14 mouse cellular contexts compared by ENCODE assay signal in genomic region chr7:115373781-115374533, GRCm38 (mm10).
DNase-seq lines count a peak whose midpoint lies in the region; ATAC-seq and TF ChIP-seq lines count a peak whose summit lies in the region.
"Had no signal": no experiment of that assay in that cellular context is flagged by ENCODE, and none has a peak within 500 bp of the region (broad histone marks: within the 10 kb centered on the region; RNA-seq: fewer than 3 reads in every experiment).

No protein-coding gene starts in this region.

- TF ChIP-seq EP300 in heart, postnatal 0 days (IDR thresholded peaks at IDR 0.05; ENCODE audit: low read depth): no peak

- H3K9ac ChIP-seq in heart, embryonic 14.5 days (ENCODE audit: low read length): no peak overlapping the region; the same call in 1 of the 2 replicates
- H3K9ac ChIP-seq in neural tube, embryonic 12.5 days: no peak overlapping the region
- no peak overlapping the region for H3K9ac ChIP-seq in heart, postnatal 0 days (replicated peaks; ENCODE audit: low read depth, low read length)
- no peak overlapping the region for H3K9ac ChIP-seq in stomach, embryonic 14.5 days (replicated peaks; ENCODE audit: low read depth, low read length)
- H3K9ac ChIP-seq: liver, embryonic 13.5 days had no signal

- peaks cover 15 to 18% of the 10 kb centered on the region in 2 experiments for H3K4me1 ChIP-seq in heart, embryonic 14.5 days (ENCODE audit: control insufficient read depth in 2 of 2, insufficient read depth in 2 of 2, low read length in 2 of 2)
- peaks cover 9% of the 10 kb centered on the region for H3K4me1 ChIP-seq in neural tube, embryonic 12.5 days
- H3K4me1 ChIP-seq in heart, postnatal 0 days (ENCODE audit: control insufficient read depth, insufficient read depth): no peaks in the 10 kb centered on the region; the same call in 1 of the 2 replicates
- no peaks in the 10 kb centered on the region for H3K4me1 ChIP-seq in stomach, embryonic 14.5 days (ENCODE audit: control insufficient read depth, insufficient read depth, low read length)
- H3K4me1 ChIP-seq: liver, embryonic 13.5 days had no signal

- intact Hi-C loops in heart, postnatal 10 days (cut with DNase I): no loop called here

- peak overlapping the region; percentile 52 to 68; a peak in 3 of 4 replicates for H3K27ac ChIP-seq in heart, embryonic 14.5 days (replicated peaks in 1 of 2; ENCODE audit: control insufficient read depth in 1 of 2, insufficient read depth in 1 of 2, low read depth in 2 of 2, low read length in 2 of 2)
- H3K27ac ChIP-seq in neural tube, embryonic 12.5 days: no peak overlapping the region
- H3K27ac ChIP-seq in heart, postnatal 0 days (ENCODE audit: low read depth): no peak overlapping the region
- no peak overlapping the region for H3K27ac ChIP-seq in stomach, embryonic 14.5 days (ENCODE audit: low read length)
- H3K27ac ChIP-seq: liver, embryonic 13.5 days had no signal

- no peak overlapping the region for H3K4me3 ChIP-seq in heart, embryonic 14.5 days (ENCODE audit: control insufficient read depth in 1 of 2, insufficient read depth in 1 of 2, low read depth in 1 of 2, low read length in 2 of 2)
- no peak overlapping the region for H3K4me3 ChIP-seq in neural tube, embryonic 12.5 days
- no peak overlapping the region for H3K4me3 ChIP-seq in heart, postnatal 0 days (ENCODE audit: low read depth, low read length)
- no peak overlapping the region for H3K4me3 ChIP-seq in stomach, embryonic 14.5 days (ENCODE audit: low read depth, low read length)
- H3K4me3 ChIP-seq: liver, embryonic 13.5 days had no signal

- H3K9me3 ChIP-seq in heart, embryonic 14.5 days (ENCODE audit: control insufficient read depth, low read length): no peaks in the 10 kb centered on the region
- no peaks in the 10 kb centered on the region for H3K9me3 ChIP-seq in neural tube, embryonic 12.5 days
- no peaks in the 10 kb centered on the region for H3K9me3 ChIP-seq in heart, postnatal 0 days (replicated peaks; ENCODE audit: control insufficient read depth, low read length)
- no peaks in the 10 kb centered on the region for H3K9me3 ChIP-seq in stomach, embryonic 14.5 days (ENCODE audit: control insufficient read depth, low read depth, low read length)
- H3K9me3 ChIP-seq: liver, embryonic 13.5 days had no signal

- 21% methylated on average over 8 of the region's 8 CpGs for whole genome bisulfite sequencing in heart, embryonic 14.5 days
- 53% methylated on average over 8 of the region's 8 CpGs for WGBS in neural tube, embryonic 12.5 days
- WGBS in heart, postnatal 0 days: 35% methylated on average over 8 of the region's 8 CpGs
- WGBS in stomach, embryonic 14.5 days: 45% methylated on average over 8 of the region's 8 CpGs

- peak; percentile 20; the same call in 1 of the 2 replicates for TF ChIP-seq CTCF in heart, postnatal 0 days (IDR thresholded peaks at IDR 0.05; ENCODE audit: low read depth)

- H3K27me3 ChIP-seq in heart, embryonic 14.5 days (ENCODE audit: control insufficient read depth, insufficient read depth, low read length): no peaks in the 10 kb centered on the region
- no peaks in the 10 kb centered on the region for H3K27me3 ChIP-seq in neural tube, embryonic 12.5 days (replicated peaks)
- no peaks in the 10 kb centered on the region for H3K27me3 ChIP-seq in heart, postnatal 0 days (ENCODE audit: control insufficient read depth, insufficient read depth, low read length)
- no peaks in the 10 kb centered on the region for H3K27me3 ChIP-seq in stomach, embryonic 14.5 days (ENCODE audit: control insufficient read depth, insufficient read depth, low read length)
- H3K27me3 ChIP-seq: liver, embryonic 13.5 days had no signal

- no peaks in the 10 kb centered on the region for H3K36me3 ChIP-seq in heart, embryonic 14.5 days (ENCODE audit: control insufficient read depth, insufficient read depth, low read length)
- no peaks in the 10 kb centered on the region for H3K36me3 ChIP-seq in neural tube, embryonic 12.5 days
- H3K36me3 ChIP-seq in heart, postnatal 0 days (replicated peaks; ENCODE audit: control insufficient read depth, insufficient read depth, low read length): no peaks in the 10 kb centered on the region
- no peaks in the 10 kb centered on the region for H3K36me3 ChIP-seq in stomach, embryonic 14.5 days (ENCODE audit: control insufficient read depth, insufficient read depth, low read length)
- H3K36me3 ChIP-seq: liver, embryonic 13.5 days had no signal

- H3K4me2 ChIP-seq in heart, embryonic 14.5 days (ENCODE audit: low read length): peak overlapping the region; percentile 27
- no peak overlapping the region for H3K4me2 ChIP-seq in neural tube, embryonic 12.5 days (replicated peaks)
- no peak overlapping the region for H3K4me2 ChIP-seq in heart, postnatal 0 days (ENCODE audit: low read depth, low read length)
- H3K4me2 ChIP-seq in stomach, embryonic 14.5 days (replicated peaks; ENCODE audit: low read depth, low read length): no peak overlapping the region
- H3K4me2 ChIP-seq: liver, embryonic 13.5 days had no signal

- no peak for DNase-seq in heart, postnatal 10 days
- no peak for DNase-seq in neural tube, embryonic 10.5 days (ENCODE audit: extremely low spot score, low spot score)
- peak; percentile 37 for DNase-seq in heart, postnatal 0 days (ENCODE audit: low spot score)
- DNase-seq in spleen, postnatal 10 days (ENCODE audit: low spot score in 2 of 2): no peak
- DNase-seq: cerebellum, adult 2 months; kidney, postnatal 10 days; liver, embryonic 13.5 days; lung, postnatal 4 days; spleen, adult 18-20 months had no signal

- peak; percentile 58 for ATAC-seq in heart, embryonic 14.5 days (ENCODE audit: insufficient number of reproducible peaks, insufficient read depth, low FRiP score, low read depth)
- 0 out of 2 replicates have a peak, but pooled peaks have one; percentile 41 for ATAC-seq in neural tube, embryonic 12.5 days (ENCODE audit: low FRiP score, low read depth)
- ATAC-seq in heart, postnatal 0 days (ENCODE audit: insufficient read depth, low read depth): peak; percentile 64; the same call in 1 of the 2 replicates
- 0 out of 2 replicates have a peak, but pooled peaks have one; percentile 28 for ATAC-seq in stomach, embryonic 14.5 days (ENCODE audit: insufficient number of reproducible peaks, insufficient read depth, low FRiP score, low read depth)
- ATAC-seq in megakaryocyte progenitor cell, adult 5-6 weeks (replicated peaks; ENCODE audit: poor library complexity): no peak
- ATAC-seq: activated CD4-positive, CD25-positive, alpha-beta regulatory T cell, adult 4 months had no signal

Comparison
In these comparisons a context has a peak if more than half of its experiments do, and no peak if none do; other contexts are left out.
1. H3K27ac ChIP-seq: peak in heart, embryonic 14.5 days (2 of 2); none in neural tube, embryonic 12.5 days (single experiment), heart, postnatal 0 days (single experiment) and stomach, embryonic 14.5 days (single experiment).